Mouse (Mus musculus) adrenal gland, postnatal 10 days (tissue): Measurements from ENCODE around the gene Prm1. TPM values are rescaled to one million over a fixed set of nuclear protein-coding genes. Genes with fewer than 3 reads are reported as not detected.

Experiments
- DNase-seq: peaks from one replicate; pipeline ENCODE4 v3.0.0; 2021; ENCODE audit warnings: mixed read lengths
- total RNA-seq, 2 experiments: library from RNA; stranded (reverse); gene quantifications; 2 replicates each; pipeline ENCODE4 v1.2.3; 2021

The Prm1 gene
- total RNA-seq, 2 experiments from 2014 or later, result not detected

DNA sequence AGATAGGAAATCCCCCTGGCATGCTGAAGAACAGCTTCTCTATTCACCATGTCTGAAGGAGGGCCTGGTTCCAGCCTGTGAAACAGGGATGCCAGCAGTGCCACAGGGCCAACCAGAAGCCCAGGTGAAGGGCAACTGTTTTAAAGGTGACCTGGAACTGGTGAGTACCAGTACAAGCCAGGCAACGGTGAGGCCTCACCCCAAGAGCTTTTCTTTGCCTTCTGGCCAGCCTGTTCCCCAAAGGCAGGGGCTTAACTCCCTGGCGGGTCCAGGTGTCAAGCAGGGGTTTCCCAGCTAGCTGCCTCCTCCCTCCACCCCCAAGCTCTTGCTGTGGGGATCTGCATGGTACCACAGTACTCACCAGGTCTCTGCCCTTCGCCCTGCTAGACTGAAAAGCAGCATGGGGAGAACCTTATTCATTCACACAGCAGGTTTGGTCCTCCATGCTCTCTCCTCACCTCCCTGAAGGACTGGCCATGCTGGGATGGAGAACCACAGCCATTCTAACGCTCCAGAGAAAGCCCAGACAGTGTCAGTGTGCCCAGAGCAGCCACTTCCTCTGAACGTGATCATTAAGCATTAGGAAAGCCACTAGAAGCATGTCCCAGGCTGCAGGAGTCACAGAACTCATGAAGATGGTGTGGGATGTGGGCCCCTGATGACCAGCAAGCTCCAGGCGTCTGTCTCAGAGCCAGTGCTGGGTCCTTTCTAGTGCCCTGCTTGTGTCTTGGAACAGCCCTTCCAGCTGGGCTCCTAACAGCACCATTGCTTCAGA, 23.1 kb downstream of the Prm1 start:
- no peak for DNase-seq

DNA sequence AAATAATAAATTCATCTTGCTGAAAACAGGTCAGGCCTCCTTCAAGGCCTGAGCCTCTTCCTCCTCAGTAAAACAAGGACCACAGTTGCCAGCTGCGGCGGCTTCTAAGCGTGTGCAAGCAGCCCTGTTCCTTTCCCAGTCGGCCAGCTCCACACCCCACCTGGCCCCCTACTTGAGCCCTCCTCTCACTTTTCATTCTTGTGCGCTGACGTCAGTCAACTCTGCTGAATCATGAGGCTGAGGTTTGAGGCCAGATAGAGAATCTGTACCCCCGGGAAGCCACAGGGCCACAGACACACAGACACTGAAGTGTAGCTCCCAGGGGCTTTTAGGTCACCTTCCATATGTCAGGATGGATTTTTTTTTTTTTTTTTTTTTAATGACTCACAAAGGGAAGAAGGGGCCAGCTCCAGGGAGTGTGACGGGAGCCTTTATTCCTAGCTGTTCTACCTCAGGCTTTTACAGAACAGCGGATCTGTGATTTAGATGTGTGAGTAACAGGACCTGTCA, 23.7 kb downstream of the Prm1 start:
- no peak for DNase-seq

DNA sequence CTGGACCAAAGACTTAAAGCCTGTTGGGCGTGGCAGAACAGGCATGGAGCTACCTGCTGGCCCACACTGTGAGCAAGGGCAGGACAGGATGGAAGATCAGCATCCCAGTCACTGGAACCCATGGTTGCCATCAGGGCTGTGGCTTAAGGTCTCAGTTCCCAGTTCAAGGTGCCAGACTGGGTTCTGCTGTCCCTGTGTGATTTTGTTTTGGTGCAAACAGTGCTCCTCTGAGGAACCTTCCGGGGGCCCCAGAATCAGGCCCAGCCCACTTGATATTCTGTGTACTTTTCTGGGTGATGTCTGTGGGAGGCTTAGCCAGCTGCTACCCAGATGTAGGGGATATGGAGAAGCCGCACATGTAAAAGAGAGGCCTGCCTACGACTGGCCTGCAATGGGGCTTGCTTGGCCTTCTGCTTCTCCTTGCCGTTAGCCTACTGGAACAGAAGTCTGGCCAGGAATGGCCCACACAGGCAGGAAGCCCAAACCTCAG, 25.0 kb downstream of the Prm1 start:
- no peak for DNase-seq

DNA sequence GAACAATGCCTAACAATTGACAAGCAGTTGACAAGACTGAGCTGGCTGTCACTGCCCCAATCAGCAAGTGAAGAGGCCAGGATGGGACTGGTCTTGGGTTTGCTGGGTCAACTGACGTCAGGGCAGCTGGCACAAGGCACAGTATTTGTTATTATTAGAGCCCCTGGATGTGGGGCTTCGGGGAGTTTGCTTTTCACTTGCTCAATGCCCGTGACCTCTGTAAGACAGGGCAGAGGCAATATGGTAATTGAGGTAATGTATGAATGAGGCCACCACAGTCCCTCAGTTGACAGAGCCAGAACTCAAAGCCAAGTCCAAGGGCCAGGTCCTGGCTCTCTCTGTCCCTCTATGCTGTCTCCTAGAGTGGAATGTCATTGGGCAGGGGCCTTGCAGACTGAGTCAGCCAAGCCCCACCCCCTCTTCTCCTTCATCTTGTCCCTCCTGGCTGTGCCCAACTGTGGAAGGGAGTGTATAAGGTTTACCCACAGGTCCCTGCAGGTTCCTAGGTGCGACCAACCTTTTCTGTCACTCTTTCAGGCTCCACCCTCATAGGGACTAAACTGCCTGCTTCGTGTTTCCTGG, 28.0 kb downstream of the Prm1 start:
- DNase-seq, result peak; percentile 50

DNA sequence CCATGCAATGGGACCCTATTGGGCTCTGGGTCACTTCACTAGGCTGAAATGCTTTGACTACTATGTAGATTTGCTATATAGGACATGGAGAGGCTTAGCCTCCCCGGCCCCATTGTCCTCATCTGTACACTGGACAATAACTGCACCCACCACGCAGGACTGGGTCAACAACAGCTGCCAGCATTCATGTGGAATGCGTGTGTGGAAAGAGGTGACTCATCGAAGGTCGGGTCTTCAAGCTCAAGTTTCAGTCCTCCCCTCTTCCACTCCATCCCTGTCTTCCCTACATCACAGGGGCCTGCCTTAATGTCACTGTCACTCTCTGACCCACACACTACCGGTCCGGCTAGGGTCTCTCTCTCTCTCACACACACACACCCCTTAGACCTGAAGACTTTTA, 29.3 kb downstream of the Prm1 start:
- DNase-seq, result peak; percentile 43

DNA sequence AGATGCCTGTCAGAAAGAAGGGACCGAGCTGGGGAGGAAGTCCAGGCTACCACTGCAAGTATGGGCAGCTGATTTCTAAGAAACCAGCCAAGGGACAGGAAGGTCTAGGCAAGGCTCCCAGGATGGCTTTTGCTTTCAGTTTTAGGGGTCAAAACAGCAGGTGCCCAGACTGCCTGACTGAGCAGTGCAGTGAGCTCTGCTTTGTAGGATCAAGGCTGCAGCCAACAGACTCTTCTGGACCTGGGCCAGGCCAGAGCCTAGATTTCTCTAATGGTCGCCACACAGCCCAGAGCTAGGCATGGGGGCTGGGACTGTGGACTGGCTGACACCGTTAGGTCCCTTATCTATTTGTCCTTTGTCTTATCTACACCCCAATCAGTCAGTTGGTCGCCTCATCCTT, 30.9 kb downstream of the Prm1 start:
- DNase-seq, result peak; percentile 51

DNA sequence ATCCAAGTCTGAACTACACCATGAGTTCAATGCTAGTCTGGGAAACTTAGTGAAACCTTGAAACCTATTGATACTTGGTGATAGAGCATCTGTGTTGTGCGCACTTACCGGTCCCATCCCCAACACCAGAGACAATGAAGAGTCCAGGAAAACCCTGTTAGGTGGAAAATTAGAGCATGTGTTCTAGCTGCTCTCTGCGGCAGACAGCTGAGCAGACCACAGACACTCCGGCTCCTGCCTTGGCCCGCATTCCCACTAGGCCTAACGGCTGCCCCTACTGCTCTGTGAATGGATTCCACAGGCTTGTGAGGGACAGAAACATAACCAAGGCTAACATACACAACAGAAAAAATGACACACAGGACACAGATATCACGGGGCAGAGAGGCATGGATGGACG, 32.1 kb downstream of the Prm1 start:
- no peak for DNase-seq

DNA sequence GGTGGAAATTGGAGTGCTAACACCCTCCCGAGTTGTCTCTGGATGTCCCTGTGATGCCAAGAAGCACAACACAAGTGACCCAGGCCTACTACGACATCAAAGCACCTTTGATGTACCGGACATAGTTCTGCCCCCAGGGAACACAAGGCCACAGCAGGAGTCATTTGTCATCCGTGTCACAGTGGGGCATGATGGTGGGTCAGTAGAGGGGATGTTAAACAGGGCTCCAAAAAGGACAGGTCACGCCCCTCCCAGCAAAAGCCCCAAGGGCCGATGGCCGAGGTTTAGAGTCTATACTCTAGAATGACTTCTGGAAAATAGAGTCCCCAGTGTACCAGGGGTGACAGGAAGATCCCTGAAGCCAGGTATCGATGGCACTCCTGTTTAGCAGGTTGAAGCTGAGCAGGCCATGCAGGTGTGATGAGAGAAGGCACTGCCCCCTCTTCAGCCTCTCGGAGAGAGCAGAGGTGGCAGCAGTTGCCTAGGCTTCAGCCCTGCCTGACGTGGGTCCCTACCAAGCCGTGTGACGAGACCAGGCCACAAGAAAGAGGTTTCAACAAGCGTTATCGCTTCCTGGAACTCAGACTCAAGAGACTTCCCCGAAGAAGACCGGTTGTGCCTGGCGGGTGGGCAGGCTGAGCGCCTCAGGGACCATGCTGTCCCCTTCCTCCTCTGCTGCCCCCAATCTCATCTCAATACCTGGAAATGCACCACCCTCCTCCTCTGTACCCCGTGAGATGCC, 33.7 kb downstream of the Prm1 start:
- peak; percentile 46 for DNase-seq

DNA sequence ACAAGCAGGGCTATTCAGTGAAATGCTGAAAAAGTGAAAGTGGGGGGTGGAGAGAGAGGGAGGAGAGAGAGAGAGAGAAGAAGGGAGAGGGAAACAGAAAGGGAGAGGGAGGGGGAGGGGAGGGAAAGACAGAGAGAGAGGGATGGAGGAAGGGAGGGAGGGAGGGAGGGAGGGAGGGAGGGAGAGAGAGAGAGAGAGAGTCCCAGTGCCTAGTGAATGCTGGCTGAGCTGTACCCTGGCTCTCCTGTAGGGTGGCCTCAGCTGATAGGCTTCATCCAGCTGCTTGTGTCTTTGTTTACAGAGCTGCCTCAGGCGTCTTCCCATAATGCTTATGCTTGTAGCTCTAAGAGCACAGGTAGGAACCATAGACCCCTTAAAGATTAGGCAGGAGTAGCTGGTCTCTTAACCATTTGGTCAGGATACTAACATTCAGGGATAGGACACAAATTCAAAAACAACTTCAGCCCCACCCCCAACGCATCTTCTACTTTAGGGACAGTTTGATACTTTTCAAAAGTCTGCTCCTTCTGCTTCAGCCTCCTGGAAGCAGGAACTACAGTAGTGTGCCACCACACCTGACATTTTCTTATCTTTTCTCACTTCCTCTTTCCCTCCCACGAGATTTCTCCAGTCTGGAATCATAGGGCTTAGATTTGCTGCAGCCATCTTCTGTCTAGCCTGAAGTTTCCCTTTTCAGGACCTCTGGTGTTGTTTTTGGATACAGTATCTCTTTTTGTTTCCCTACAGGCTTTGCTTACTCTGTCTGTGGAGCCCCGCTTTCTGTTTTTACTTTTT, 34.9 kb downstream of the Prm1 start:
- DNase-seq, result no peak

DNA sequence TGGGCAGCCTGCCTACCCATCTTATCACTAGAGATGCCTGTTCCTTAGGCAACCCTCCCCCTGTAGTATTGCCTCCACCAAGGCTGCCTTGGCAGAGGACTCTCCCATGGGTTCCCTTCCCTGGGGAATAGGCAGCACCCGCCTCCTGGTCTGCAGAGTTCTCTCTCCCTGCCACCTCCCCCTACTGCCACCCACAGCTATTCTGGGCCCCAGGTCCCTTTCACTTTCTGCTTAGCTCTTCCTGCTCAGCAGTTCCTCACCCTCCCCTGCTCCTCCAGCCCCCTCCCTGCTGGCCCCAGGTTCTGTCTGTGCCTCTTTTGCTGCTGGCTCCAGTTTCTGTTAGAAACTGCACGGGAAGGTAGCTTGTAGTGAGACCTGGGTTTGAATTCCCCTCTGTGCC, 36.0 kb downstream of the Prm1 start:
- peak; percentile 71 for DNase-seq

DNA sequence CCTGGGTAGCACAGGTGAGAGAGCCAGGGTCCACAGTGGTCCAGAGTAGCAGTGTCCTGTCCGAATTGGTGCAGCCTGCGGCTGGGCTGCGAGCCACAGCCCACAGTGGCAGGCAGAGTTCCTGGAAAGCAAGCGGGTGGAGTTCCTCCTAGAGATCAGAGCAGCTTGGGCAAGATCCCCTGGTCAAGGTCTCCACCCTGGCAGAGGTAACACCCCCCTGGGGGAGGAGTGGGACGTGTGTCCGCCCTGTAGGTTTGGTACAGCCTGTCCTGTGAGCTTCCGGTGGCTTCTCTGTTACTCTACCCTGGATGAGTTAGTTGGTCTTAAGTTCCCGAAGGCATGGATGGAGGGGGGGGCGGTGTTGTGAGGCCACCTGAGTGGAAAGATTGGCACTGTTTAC, 36.8 kb downstream of the Prm1 start:
- peak; percentile 71 for DNase-seq

DNA sequence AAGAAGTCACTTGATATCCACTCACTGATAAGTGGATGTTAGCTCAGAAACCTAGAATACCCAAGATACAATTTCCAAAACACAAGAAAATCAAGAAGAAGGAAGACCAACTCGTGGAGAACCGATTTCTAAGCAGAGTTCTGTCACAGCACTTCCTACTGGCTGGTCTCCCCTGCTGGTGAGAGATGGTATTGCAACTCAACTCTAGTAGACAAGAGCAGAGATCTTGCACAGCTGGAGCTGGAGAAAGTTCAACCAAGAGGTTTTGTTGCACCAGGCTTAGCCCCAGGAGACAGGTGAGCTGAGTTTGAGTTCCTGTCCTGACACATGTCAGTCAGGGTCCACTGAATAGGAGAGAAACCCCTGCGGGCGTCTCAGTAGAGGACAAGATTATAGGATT, 38.5 kb downstream of the Prm1 start:
- peak; percentile 85 for DNase-seq

DNA sequence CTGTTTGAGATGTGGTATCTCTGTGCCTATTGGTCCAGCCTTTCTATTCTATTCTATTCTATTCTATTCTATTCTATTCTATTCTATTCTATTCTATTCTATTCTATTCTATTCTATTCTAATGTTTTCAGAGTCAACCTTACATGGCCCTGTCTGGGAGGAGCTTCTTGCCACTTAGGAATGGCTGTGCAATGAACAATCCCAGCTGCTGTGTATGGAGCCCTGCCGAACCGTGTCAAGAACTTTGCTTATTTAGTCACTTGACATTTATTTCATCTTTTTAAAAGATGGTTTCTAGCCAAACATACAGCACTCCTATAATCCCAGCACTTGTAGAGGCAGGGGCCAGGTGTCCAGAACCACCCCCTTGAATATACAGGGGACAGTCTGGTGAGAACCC, 41.3 kb downstream of the Prm1 start:
- DNase-seq, result no peak

DNA sequence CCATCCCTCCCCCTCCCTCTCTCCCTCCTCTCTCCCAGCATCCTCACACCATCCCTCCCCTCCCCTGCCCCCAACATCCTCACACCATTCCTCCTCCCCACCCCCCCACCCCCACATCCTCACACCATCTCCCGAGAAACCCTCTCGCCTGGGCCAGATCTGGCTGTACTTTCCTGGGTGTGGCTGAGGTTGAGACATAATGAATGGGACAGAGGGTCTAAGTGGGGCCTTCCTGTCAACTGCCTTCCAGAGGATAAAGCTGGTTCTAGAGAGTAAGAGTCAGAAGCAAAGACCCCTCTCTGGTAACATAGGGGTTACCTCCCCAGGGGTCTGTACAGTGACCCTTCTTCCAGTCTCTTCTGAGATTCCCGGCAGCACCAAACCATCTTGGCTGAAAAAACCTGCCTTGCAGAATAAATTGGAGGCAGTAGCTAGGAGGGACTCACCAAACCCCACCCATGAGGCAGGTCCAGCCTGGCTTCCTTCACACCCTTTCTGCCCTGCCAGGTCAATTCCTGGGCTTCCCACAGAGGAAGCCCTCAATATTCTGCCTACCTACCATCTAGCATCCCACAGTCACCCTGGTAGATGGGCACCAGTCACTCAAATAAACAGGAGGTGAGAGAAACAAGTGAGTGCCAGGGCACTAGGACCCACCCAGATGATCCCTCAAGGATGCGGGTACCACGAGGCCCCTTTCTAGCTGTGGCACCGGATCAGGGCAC, 41.9 kb downstream of the Prm1 start:
- DNase-seq, result no peak

DNA sequence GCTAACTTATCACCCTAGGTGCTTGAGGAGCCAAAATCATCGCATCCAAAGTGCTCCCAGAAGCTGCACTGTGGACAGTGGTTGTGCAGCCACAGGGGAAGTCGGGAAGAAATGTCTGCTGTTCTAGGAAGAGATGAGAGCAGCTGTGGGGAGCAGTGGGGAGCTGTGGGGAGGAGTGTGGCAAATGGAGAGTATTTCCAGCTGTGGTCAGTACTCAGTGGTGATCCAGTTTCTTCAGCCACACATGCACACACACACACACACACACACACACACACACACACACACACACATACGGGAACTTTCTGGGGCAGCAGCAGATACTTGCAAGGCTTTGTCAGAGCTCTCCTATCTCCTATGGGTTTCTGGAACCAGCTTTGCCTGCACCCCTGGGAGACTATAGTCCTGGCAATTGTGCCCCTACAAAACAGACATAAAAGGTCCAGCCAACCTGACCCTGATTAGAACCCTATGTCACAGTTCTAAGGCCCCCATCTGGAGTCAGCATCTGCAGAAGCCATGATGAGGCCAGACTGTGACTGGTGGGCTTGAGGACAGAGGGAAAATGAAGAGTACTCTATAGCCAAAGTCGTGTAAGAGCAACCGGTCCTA, 43.0 kb downstream of the Prm1 start:
- no peak for DNase-seq

DNA sequence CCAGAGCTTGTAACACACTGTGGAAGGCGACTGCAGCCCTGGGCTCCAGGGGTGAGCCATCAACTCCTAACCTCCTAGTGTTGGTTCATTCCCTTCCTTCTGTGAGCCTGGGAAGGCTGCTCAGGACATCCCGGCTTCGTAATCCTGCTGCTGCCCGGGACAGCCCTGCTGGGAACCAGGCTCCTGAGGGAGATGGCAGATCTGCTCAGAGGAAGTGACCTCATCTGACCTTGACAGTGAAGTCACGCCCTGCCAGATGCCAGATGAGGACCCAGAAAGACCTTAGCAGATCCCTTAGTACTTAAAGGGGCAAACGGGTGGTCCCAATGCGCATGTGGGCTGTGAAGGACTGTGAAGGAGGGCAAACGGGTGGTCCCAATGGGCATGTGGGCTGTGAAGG, 44.5 kb downstream of the Prm1 start:
- no peak for DNase-seq

DNA sequence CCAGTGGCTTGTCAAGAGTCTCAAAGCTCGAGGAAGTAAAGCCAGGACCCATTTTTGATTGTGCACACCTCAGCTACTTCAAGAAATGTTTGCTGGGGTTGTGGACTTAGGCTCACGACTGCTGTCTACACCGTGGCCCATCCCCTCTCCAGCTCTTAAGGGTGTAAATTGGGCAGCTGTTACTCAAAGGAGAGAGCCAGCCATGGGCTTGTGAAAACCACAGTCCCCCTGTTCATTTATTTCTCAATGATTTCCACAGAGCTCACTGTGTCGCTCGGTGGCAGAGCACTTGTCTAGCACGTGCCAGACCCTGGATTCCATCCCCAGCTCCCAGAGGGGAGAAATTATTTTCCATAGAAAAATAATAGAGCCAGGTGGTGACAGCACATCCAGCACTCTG, 49.5 kb downstream of the Prm1 start:
- no peak for DNase-seq

DNA sequence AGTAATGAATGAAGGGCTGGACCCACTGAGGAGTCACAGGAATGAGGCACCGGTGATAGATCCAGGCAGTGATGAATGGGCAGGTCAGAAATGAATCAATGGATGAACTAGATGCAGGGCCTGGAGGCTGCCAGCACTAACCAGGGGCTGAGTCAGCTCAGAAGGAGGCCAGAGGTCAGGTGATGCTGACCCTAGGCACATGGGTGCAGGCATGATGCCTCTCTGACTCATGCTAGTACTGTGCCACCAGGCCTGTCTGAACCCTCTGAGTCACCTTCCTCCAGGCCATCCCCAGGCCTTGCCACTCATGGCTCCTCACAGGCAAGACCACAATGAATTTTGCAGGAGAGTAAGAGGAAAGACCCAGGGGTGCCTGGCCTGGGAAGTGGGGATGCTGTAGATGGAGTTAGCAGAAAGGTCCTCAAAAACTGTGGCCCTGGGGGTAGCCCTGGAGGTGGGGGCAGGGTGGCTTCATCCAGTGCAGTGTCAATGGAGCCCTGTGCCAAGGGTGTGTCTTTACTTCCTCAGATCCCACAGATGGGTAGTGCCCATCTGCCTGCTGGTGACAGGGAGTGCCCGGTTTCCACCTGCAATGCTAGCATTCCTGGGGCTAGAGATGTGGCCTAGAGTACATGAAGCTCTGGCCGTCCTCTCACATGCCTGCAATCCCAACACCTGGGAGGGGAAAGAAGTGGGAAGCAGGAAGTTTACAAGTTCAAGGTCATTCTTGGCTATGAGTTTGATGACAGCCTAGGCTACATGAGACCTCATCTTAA, 50.9 kb downstream of the Prm1 start:
- peak; percentile 73 for DNase-seq

DNA sequence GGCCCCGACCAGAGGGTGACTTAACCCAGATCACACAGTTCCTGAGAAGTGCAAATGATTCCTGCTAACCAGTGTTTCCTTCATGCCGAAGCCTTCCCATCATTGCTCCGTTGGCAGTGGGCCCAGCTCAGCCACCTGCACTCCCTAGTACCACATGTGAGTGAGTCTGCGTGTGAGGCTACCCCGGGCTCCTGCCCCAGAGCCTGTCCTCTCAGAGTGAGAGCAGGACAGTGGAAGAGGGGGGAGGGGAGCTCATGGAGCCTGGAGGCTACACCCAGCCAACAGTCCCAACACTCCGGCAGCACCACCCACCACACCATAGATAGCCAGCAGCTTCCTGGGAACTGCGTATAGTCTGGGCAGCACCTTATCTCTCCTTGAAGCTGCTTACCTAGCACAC, 55.8 kb downstream of the Prm1 start:
- no peak for DNase-seq

DNA sequence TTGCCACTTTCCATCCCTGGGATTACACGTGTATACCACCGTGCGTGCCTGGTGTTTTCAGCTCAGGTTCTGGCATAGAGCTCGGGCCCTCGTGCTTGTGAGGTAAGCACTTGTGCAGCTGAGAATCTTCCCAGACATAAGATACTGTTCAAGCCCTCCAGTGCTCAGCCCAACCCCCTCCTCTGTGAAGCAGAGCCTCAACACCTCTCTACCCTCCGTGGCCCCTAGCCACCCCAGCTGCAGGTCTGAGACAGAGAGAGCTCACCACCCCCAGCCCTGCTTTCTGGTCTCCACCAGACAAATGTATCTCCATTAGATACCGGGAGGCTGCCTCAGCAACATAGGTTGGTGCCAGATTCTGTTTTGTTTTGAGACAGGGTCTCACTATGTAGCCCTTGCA, 56.4 kb downstream of the Prm1 start:
- DNase-seq, result no peak
